Comparison of ENCODE assay signal across 8 mouse cellular contexts in the genomic region with DNA sequence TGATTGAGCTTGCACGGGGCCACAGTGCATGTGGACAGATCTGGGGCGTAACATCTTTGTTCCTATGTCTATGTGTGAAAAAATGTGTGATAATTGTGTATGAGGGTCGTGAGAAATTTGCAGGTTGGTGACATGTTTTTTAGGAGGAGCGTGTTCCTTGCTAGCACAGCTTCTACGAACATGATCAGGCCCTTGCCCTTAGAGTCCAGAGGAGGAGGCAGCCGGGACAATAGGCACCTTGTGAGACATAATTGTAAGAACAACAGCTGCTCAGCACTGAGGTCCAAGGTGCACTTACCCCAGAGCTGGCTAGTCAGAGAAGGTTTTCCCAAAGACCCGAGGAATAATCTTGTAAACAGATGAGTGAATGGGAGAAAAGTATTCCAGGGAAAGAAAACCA. TPM values are rescaled to one million over a fixed set of nuclear protein-coding genes. Genes with fewer than 3 reads are reported as not detected.
DNase-seq lines count a peak whose midpoint lies in the region; ATAC-seq and TF ChIP-seq lines count a peak whose summit lies in the region.

No protein-coding gene starts in this region.

- H3K9ac ChIP-seq in hindbrain, postnatal 0 days (replicated peaks; ENCODE audit: low read length) = peak overlapping the region; percentile 67; the same call in 1 of the 2 replicates
- no peak overlapping the region for H3K9ac ChIP-seq in limb, embryonic 15.5 days

- no peak for ATAC-seq in hindbrain, postnatal 0 days
- no peak for ATAC-seq in limb, embryonic 15.5 days (ENCODE audit: insufficient number of reproducible peaks, low FRiP score, low TSS enrichment, low read depth)
- ATAC-seq in granulocyte monocyte progenitor cell, adult 5-6 weeks (replicated peaks; ENCODE audit: poor library complexity, severe bottlenecking) = no peak

- no peaks in the 10 kb centered on the region for H3K9me3 ChIP-seq in hindbrain, postnatal 0 days (ENCODE audit: low read length)
- no peaks in the 10 kb centered on the region for H3K9me3 ChIP-seq in limb, embryonic 15.5 days

- WGBS in hindbrain, postnatal 0 days = 39% methylated on average over 7 of the region's 7 CpGs
- WGBS in limb, embryonic 15.5 days = 36% methylated on average over 7 of the region's 7 CpGs

- 0 out of 2 replicates have a peak overlapping the region, but pooled peaks have one; percentile 81 for H3K27ac ChIP-seq in hindbrain, postnatal 0 days
- no peak overlapping the region for H3K27ac ChIP-seq in limb, embryonic 15.5 days

- peak; percentile 13 for DNase-seq in testis, postnatal 14 days (ENCODE audit: low spot score)
- DNase-seq in testis, postnatal 10 days (ENCODE audit: low spot score) = no peak
- no peak for DNase-seq in hindbrain, postnatal 0 days (ENCODE audit: low spot score)
- DNase-seq in frontal cortex, adult 2 months (ENCODE audit: extremely low spot score in 1 of 2, low spot score in 1 of 2) = no peak
- no peak for DNase-seq in layer of hippocampus, adult 9-11 months
- no peak for DNase-seq in cerebellum, postnatal 36 days

- peak overlapping the region; percentile 90 for H3K4me2 ChIP-seq in hindbrain, postnatal 0 days (ENCODE audit: low read depth, low read length)
- H3K4me2 ChIP-seq in limb, embryonic 15.5 days = peak overlapping the region; percentile 90

- no peaks in the 10 kb centered on the region for H3K4me1 ChIP-seq in hindbrain, postnatal 0 days (ENCODE audit: insufficient read depth, low read length)
- H3K4me1 ChIP-seq in limb, embryonic 15.5 days = peaks cover 4% of the 10 kb centered on the region

- no peaks in the 10 kb centered on the region for H3K27me3 ChIP-seq in hindbrain, postnatal 0 days (ENCODE audit: insufficient read depth, low read length)
- H3K27me3 ChIP-seq in limb, embryonic 15.5 days = peaks cover 3% of the 10 kb centered on the region

- peak overlapping the region; percentile 60 for H3K4me3 ChIP-seq in hindbrain, postnatal 0 days (ENCODE audit: low read length)
- peak overlapping the region; percentile 88; the same call in 1 of the 2 replicates for H3K4me3 ChIP-seq in limb, embryonic 15.5 days

- TF ChIP-seq CTCF in hindbrain, postnatal 0 days (IDR thresholded peaks at IDR 0.05; ENCODE audit: low read depth) = no peak

- no peaks in the 10 kb centered on the region for H3K36me3 ChIP-seq in hindbrain, postnatal 0 days (ENCODE audit: insufficient read depth, low read length)
- H3K36me3 ChIP-seq in limb, embryonic 15.5 days = no peaks in the 10 kb centered on the region

RNA-seq across cellular contexts. Expression of gene Rras2, which starts 0.6 kb away (rescaled TPM):
- total RNA-seq in hindbrain, postnatal 0 days (2014; rRNA removed) = 27.9 and 36.2 TPM in 2 replicates
- 16.0 and 17.6 TPM in 2 replicates for polyA plus RNA-seq in hindbrain, postnatal 0 days (2015; fragmentation: Nextera tagmentation; extraction: Ambion mirVana)
- 15.4 and 18.1 TPM in 2 replicates for polyA plus RNA-seq in limb, embryonic 15.5 days (2015; fragmentation: Nextera tagmentation; extraction: Ambion mirVana)
- 19.0 and 19.6 TPM in 2 replicates for polyA plus RNA-seq in frontal cortex, adult 2 months (2012; rRNA removed)
- total RNA-seq in granulocyte monocyte progenitor cell, adult 5-6 weeks (2014; fragmentation: Nextera tagmentation) = 0.97 and 3.5 TPM in 2 replicates
- 1.1 and 1.6 TPM in 2 replicates for total RNA-seq in granulocyte monocyte progenitor cell, adult 5-6 weeks (2017)
